Mouse (Mus musculus) MEL (cell line): ENCODE measurements around the gene Gripap1.
A peak's percentile ranks its signal among the peaks of the same experiment; 100 is the strongest.

Source experiments
- CTCF ChIP-seq, 3 experiments: IDR thresholded peaks in 2 of 3; conservative IDR thresholded peaks in 1 of 3; 2 replicates each; pipeline ENCODE4 v1.5.1; 2011 to 2012; ENCODE audit warnings: low read length in 3 of 3, low read depth in 2 of 3, mild to moderate bottlenecking in 2 of 3, improper control_type of control experiment in 1 of 3, inconsistent platforms in 1 of 3, mixed read lengths in 1 of 3, moderate library complexity in 1 of 3; ENCODE audit not compliant: control insufficient read depth in 1 of 3, insufficient read depth in 1 of 3, poor library complexity in 1 of 3, severe bottlenecking in 1 of 3
- ELF1 ChIP-seq: IDR thresholded peaks from 2 replicates; pipeline ENCODE4 v1.6.1; 2014; ENCODE audit warnings: low read depth, mild to moderate bottlenecking, inconsistent platforms, low read length, improper control_type of control experiment, moderate library complexity
- EP300 ChIP-seq, 2 experiments: IDR thresholded peaks; 2 replicates each; pipeline ENCODE4 v1.6.1; 2011; ENCODE audit warnings: improper control_type of control experiment in 2 of 2, low read length in 2 of 2, low read depth in 1 of 2, mild to moderate bottlenecking in 1 of 2
- POLR2AphosphoS2 ChIP-seq: IDR thresholded peaks from 2 replicates; pipeline ENCODE4 v1.6.1; 2011; ENCODE audit warnings: low read length, improper control_type of control experiment
- POLR2AphosphoS5 ChIP-seq: IDR thresholded peaks from 2 replicates; pipeline ENCODE4 v1.6.1; 2012; ENCODE audit warnings: low read depth, borderline replicate concordance, mild to moderate bottlenecking, inconsistent platforms, low read length, moderate library complexity, mixed read lengths
- TCF12 ChIP-seq: IDR thresholded peaks from 2 replicates; pipeline ENCODE4 v1.6.1; 2014; ENCODE audit warnings: low read depth, mild to moderate bottlenecking, inconsistent platforms, low read length, improper control_type of control experiment, moderate library complexity

GRCm38 (mm10) chrX:7776329-7777082, 13.1 kb upstream of the Gripap1 start:
- TF ChIP-seq POLR2AphosphoS2 (no peak), EP300 (IDR thresholded peaks at IDR 0.05; ENCODE audit: low read depth in 1 of 2, low read length in 2 of 2) (peak in 1 of 2 experiments; percentile 44; a peak in 2 of 4 replicates), POLR2AphosphoS5 (no peak), TCF12 (peak; percentile 25; the same call in 1 of the 2 replicates), CTCF (IDR thresholded peaks at IDR 0.05 in 2 of 3, conservative IDR thresholded peaks at IDR 0.05 in 1 of 3; ENCODE audit: control insufficient read depth in 1 of 3, insufficient read depth in 1 of 3, low read depth in 2 of 3, low read length in 3 of 3, poor library complexity in 1 of 3, severe bottlenecking in 1 of 3) (peak; percentile 71 to 96 (median 82)), ELF1 (no peak)
